Mouse (Mus musculus) limb, embryonic 14.5 days (tissue): Measurements from ENCODE around the gene Clec11a. TPM values are rescaled to one million over a fixed set of nuclear protein-coding genes. Genes with fewer than 3 reads are reported as not detected.

Experiments
- ATAC-seq: fragments of 200-750 bp; cut with Nextera tagmentation; 2 replicates; pipeline ENCODE4 v1.8.0; 2017; ENCODE audit warnings: low read depth, moderate number of reproducible peaks, moderate TSS enrichment; ENCODE audit not compliant: low FRiP score
- DNase-seq: peaks from one replicate; pipeline ENCODE4 v3.0.0-alpha.2; 2015; ENCODE audit warnings: low spot score
- H3K27ac ChIP-seq: fragments of 300-500 bp; sonication (generic); replicated peaks from 2 replicates; pipeline ENCODE4 v1.5.1; 2014; ENCODE audit warnings: low read depth, mild to moderate bottlenecking, low read length, moderate library complexity, mixed read lengths
- H3K27me3 ChIP-seq: fragments of 300-500 bp; sonication (generic); 2 replicates; pipeline ENCODE4 v1.6.1; 2014; ENCODE audit warnings: low read length, mixed read lengths; ENCODE audit not compliant: control insufficient read depth, insufficient read depth
- H3K36me3 ChIP-seq: fragments of 300-500 bp; sonication (generic); 2 replicates; pipeline ENCODE4 v1.6.1; 2014; ENCODE audit warnings: mild to moderate bottlenecking, low read length, moderate library complexity, mixed read lengths; ENCODE audit not compliant: control insufficient read depth, insufficient read depth
- H3K4me1 ChIP-seq: fragments of 300-500 bp; sonication (generic); 2 replicates; pipeline ENCODE4 v1.6.1; 2014; ENCODE audit warnings: antibody characterized with exemption, low read length, mixed read lengths; ENCODE audit not compliant: control insufficient read depth, insufficient read depth
- H3K4me2 ChIP-seq: fragments of 300-500 bp; sonication (generic); replicated peaks from 2 replicates; pipeline ENCODE4 v1.6.1; 2014; ENCODE audit warnings: low read depth, mild to moderate bottlenecking, low read length, moderate library complexity; ENCODE audit not compliant: severe bottlenecking
- H3K4me3 ChIP-seq: fragments of 300-500 bp; sonication (generic); replicated peaks from 2 replicates; pipeline ENCODE4 v1.5.1; 2014; ENCODE audit warnings: low read length
- H3K9ac ChIP-seq: fragments of 300-500 bp; sonication (generic); 2 replicates; pipeline ENCODE4 v1.6.1; 2014; ENCODE audit warnings: mild to moderate bottlenecking, low read depth, low read length, moderate library complexity; ENCODE audit not compliant: severe bottlenecking
- H3K9me3 ChIP-seq: fragments of 300-500 bp; sonication (generic); 2 replicates; pipeline ENCODE4 v1.6.1; 2016; ENCODE audit warnings: low read length; ENCODE audit not compliant: control insufficient read depth
- POLR2A ChIP-seq: fragments of 200-500 bp; IDR thresholded peaks from 2 replicates; pipeline ENCODE4 v1.8.0; 2012; ENCODE audit warnings: inconsistent platforms, mild to moderate bottlenecking, moderate library complexity, borderline replicate concordance; ENCODE audit not compliant: insufficient read depth, insufficient read length; ENCODE audit errors: extremely low read depth
- WGBS: fragments of 180-500 bp; shearing (Covaris S2); extraction: QIAGEN DNeasy Blood & Tissue Kit; methylation state at CpG from one replicate; pipeline ENCODE4 v1.1.7; 2014; 5-methylcytosine and 5-hydroxymethylcytosine counted together
- polyA plus RNA-seq, 2 experiments: library from polyadenylated mRNA; depleted of rRNA in 1 of 2; stranded (reverse) in 1 of 2; unstranded in 1 of 2; fragments of >200 nt; fragmentation: Nextera tagmentation in 1 of 2; extraction: Ambion mirVana in 1 of 2; gene quantifications; 2 replicates each; pipeline versions ENCODE4 v1.2.1 to v1.2.3; 2012 to 2014

The Clec11a gene
- polyA plus RNA-seq, 2 experiments = 15.5 to 21.2 TPM

- no peak for TF ChIP-seq POLR2A
- Histone ChIP-seq H3K4me3 (no peak overlapping the region), H3K9me3 (no peaks in the 10 kb centered on the region), H3K9ac (no peak overlapping the region), H3K27me3 (peaks cover 31% of the 10 kb centered on the region), H3K4me2 (no peak overlapping the region), H3K27ac (no peak overlapping the region), H3K36me3 (no peaks in the 10 kb centered on the region), H3K4me1 (no peaks in the 10 kb centered on the region)
- 71% methylated on average over 5 of the region's 5 CpGs for WGBS
- DNase-seq = no peak
- no peak for ATAC-seq
Observed at GRCm38 (mm10) chr7:44341714-44342113, 35.0 kb upstream of the Clec11a start.

GRCm38 (mm10) chr7:44341119-44341518 lies 34.4 kb upstream of the Clec11a start:
- Histone ChIP-seq H3K4me3 (no peak overlapping the region), H3K27me3 (peaks cover 37% of the 10 kb centered on the region), H3K27ac (no peak overlapping the region), H3K4me1 (no peaks in the 10 kb centered on the region), H3K9me3 (no peaks in the 10 kb centered on the region), H3K4me2 (no peak overlapping the region), H3K9ac (no peak overlapping the region), H3K36me3 (no peaks in the 10 kb centered on the region)
- 87% methylated on average over 10 of the region's 10 CpGs for WGBS
- ATAC-seq = no peak
- no peak for DNase-seq
- TF ChIP-seq POLR2A = no peak

GRCm38 (mm10) chr7:44340226-44340625 lies 33.5 kb upstream of the Clec11a start:
- 59% methylated on average over 6 of the region's 6 CpGs for WGBS
- ATAC-seq = no peak
- Histone ChIP-seq H3K9ac (no peak overlapping the region), H3K4me2 (no peak overlapping the region), H3K36me3 (no peaks in the 10 kb centered on the region), H3K4me1 (peaks cover 3% of the 10 kb centered on the region; the same call in 1 of the 2 replicates), H3K9me3 (no peaks in the 10 kb centered on the region), H3K27ac (no peak overlapping the region), H3K27me3 (peaks cover 46% of the 10 kb centered on the region), H3K4me3 (no peak overlapping the region)
- no peak for TF ChIP-seq POLR2A
- no peak for DNase-seq

- Histone ChIP-seq H3K4me3 (no peak overlapping the region), H3K27ac (no peak overlapping the region), H3K9me3 (no peaks in the 10 kb centered on the region), H3K27me3 (peaks cover 59% of the 10 kb centered on the region), H3K4me1 (peaks cover 3% of the 10 kb centered on the region; the same call in 1 of the 2 replicates), H3K36me3 (no peaks in the 10 kb centered on the region), H3K9ac (no peak overlapping the region), H3K4me2 (no peak overlapping the region)
- TF ChIP-seq POLR2A = no peak
- DNase-seq = no peak
- no peak for ATAC-seq
- 3% methylated on average over 32 of the region's 32 CpGs for WGBS
Observed at GRCm38 (mm10) chr7:44337121-44337849, 30.6 kb upstream of the Clec11a start.

GRCm38 (mm10) chr7:44336046-44337021 lies 29.6 kb upstream of the Clec11a start:
- Histone ChIP-seq H3K9me3 (no peaks in the 10 kb centered on the region), H3K27ac (no peak overlapping the region), H3K4me3 (peak overlapping the region; percentile 35), H3K9ac (no peak overlapping the region), H3K4me1 (peaks cover 3% of the 10 kb centered on the region; the same call in 1 of the 2 replicates), H3K36me3 (no peaks in the 10 kb centered on the region), H3K4me2 (peak overlapping the region; percentile 71), H3K27me3 (peaks cover 59% of the 10 kb centered on the region)
- WGBS = 2% methylated on average over 34 of the region's 54 CpGs
- no peak for TF ChIP-seq POLR2A
- ATAC-seq = peak; percentile 24; the same call in 1 of the 2 replicates
- no peak for DNase-seq
